Mouse (Mus musculus) megakaryocyte-erythroid progenitor cell, adult 5-6 weeks (primary cell): Measurements from ENCODE around the gene Tada2b. TPM values are rescaled to one million over a fixed set of nuclear protein-coding genes. Genes with fewer than 3 reads are reported as not detected.

Experiments used
- ATAC-seq: replicated peaks from 2 replicates; pipeline ENCODE4 v1.8.0; 2016; ENCODE audit warnings: mild to moderate bottlenecking, inconsistent platforms; ENCODE audit not compliant: severe bottlenecking, poor library complexity, low FRiP score, low TSS enrichment
- total RNA-seq, 2 experiments: library from RNA; stranded (forward) in 1 of 2; stranded (reverse) in 1 of 2; fragments of 200-1000, 215-1000 nt in 1 of 2; fragments of >200 nt in 1 of 2; fragmentation: Nextera tagmentation in 1 of 2; gene quantifications; 2 replicates each; pipeline ENCODE4 v1.2.3; 2014 to 2017

Tada2b gene
- total RNA-seq (2014; fragmentation: Nextera tagmentation) = 13.6 and 17.9 TPM in 2 replicates
- total RNA-seq (2017) = 17.4 and 20.9 TPM in 2 replicates

DNA sequence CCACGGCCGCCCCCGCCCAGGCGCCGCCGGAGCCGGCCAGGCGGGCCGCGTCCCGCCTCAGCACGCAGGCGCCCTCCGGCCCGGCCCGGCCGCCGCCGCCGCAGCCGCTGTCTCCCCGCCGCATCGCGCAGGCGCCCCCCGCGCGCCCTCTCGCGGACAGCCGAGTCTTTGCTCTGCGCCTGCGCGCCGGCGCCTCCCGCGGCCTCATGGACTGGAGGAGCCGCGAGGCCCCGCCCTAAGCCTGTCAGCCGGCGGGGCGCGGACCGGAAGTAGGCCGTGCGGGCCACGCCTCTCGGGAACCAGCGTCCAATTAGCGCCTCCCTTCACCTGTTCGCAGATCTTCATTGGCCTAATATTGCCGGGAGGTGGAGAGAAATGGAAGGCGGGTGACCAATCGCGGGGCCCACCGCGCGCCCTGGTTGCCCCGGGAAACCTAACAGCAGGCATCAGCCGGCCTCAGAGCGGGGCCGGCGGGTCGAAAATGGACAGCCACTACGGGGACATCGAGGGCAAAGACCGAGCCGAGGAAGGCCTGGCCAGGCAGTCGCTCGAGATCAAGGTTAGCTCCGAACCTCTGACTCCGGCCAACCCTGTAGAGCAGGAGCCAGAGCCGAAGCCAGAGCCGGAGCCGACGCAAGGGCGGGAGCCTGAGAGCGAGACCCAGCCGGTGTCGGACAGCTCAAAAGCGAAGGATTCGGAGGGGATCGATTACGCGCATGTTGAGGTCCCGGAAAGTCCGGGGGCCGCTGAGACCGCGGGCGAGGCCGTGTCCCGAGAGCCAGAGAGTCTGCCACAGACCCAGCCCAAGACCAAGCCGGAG is at the start of gene Tada2b, which contains the start of gene Ccdc96:
TSS of gene Tada2b (minus strand) at position 115 of the 820 bp plus-strand sequence.
TSS of gene Ccdc96 (plus strand) at position 418 of the 820 bp plus-strand sequence.
- ATAC-seq = peak; percentile 93

GRCm38 (mm10) chr5:36530129-36530751 is 46.2 kb upstream of the Tada2b start:
- peak; percentile 90 for ATAC-seq

DNA sequence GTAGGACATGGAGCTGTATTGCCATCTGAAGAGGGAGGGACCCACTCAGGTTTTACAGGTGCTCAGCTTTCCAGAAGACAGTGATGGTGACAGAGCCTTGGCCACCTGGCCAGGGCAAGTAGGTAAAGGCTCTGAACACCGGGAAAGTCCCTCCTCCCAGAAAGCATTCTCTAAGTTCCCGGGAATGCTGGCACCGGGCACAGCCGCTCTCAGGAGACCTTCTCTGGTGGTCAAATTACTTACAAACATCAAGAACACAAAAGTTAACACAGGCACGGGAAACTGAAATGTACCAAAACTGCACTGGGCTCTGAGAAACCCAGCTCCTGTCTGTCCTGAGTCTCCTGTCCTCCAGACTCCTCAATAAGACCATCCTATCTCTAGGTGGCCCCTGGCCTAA is 45.6 kb upstream of the Tada2b start:
- ATAC-seq = no peak

DNA sequence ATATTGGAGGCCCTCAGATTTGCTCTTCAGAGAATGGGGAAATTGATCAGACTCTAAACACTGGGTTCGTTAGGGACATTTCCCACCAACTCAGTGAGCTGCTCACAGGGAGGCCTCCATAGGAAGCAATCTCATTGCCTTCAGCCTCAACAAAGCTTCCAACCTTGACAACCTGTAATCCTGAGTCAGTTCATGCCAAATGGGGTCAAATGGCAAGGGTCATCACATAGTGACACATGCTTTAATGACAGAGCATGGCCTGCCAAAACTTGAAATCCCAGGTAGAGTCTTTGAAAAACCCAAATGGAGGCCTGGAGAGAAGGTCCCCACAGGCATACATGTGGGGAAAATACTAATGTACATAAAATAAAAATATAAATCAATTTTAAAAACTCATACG is 42.8 kb upstream of the Tada2b start:
- ATAC-seq = no peak

DNA sequence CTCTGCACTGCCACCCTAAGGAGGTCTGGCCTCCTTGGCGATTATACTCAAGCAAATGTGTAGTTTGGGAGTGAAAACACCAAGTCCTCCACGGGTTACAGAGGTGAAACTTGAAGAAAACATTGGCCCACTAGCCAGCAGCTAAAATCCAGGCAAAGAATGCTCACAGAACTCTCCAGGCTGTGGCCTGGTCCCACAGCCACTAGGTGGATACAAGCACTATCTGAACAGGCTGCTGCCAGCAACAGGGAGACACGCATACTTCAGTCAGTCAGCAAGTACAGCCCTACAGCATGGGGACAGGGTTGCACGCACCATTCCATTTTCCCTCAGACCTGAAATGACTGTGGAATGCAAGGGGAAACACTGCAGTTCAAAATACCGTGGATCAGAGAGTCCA is 42.2 kb upstream of the Tada2b start:
- no peak for ATAC-seq

- ATAC-seq = no peak
These were observed 41.1 kb upstream of the Tada2b start for GRCm38 (mm10) chr5:36525216-36525615.

DNA sequence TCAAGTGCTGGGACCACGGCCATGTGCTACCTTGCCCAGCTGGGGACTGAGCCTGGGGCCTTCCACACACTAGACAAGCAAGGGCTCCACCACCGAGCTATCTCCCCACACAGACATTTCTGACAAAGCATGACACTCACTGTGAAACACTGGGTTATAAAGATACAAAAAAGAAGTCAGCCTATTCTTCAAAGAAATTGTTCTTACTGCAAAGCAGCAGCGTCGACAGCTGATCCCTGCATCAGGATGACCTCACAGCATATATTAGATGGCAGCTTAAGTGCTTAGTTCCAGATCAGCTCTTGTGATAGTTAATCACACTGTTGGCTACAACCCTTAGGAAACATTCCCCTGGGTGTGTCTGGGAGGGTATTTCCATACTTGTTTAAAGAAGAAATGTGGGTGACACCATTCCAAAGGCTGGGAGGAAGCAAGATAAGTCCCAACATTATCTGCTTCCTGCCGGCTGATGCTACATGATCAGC is 39.2 kb upstream of the Tada2b start:
- peak; percentile 86 for ATAC-seq

DNA sequence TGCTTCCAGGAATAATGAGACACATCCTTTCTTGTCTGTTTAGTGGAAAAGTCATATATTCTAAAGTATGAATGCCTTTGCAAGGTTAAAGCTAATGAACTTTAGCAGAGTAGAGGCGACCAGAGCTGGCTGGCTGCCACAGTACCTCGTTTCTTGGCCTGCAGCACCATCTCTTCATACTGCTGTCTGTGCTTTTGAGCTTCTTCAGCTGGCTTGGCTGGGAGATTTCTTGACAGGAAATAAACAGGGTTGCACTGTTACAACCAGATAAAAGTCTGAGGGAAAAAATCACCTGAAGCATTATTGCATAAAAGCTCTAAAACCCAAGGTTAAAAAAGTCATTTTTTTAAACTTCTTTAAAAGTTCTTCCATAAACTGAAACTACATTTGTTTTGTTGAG is 38.7 kb upstream of the Tada2b start:
- peak; percentile 55 for ATAC-seq

DNA sequence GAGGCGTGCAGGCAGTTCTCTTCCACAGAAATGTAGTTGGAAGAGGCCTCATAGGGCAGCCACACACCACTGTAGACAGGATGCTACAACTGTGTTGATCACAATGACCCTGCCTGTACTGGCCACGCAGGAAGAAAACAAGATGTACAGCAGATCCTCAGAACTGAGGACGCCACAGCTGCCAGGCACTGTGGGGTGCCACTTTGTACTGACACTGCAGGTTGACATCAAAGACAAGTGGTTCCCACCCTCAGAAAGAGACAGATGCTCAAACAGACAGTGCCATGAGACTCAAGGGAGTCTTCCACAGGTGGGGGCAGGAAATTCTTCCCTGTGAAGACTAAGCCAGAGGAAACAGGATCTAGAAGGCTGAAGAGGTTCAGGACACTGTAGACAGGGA is 35.7 kb upstream of the Tada2b start:
- no peak for ATAC-seq

- ATAC-seq = no peak
These were observed 33.5 kb upstream of the Tada2b start for GRCm38 (mm10) chr5:36517596-36517995.

DNA sequence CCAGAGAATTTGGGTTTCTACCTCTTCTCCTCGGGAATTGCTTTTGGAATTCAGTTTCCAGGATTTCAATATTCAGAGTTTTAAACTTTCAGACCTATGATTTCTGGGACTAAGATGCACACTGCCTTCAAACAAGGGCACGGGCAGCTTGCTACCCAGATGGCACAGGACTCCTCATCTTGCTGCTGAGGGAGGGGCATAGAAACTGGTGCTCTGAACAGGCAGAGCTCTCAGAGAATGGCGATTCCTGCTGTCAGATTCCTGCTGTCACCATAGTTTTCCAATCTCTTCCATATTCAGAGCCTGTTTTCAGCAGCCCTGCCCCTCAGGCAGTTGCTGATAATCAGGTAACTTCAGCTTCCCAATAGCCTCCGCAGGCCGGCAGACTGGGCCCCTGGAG is 31.5 kb upstream of the Tada2b start:
- no peak for ATAC-seq

DNA sequence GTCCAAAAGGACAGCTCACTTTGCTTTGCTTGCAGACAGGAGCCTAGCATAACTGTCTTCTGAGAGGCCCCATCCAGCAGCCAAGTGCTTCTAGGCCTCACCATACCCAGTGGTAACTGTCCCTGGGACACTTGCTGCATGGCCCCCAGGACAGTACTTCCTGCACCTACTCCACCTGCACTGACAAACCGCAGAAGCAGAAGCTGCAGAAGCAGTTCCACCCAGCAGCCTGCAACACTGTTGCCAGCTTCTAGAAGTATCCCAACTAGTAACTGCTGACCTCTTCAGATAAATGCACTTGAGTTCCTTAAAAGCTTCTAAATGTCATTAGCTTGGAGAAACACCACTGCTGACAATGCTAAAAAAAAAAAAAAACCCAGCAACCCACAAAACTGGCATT is 31.0 kb upstream of the Tada2b start:
- no peak for ATAC-seq

DNA sequence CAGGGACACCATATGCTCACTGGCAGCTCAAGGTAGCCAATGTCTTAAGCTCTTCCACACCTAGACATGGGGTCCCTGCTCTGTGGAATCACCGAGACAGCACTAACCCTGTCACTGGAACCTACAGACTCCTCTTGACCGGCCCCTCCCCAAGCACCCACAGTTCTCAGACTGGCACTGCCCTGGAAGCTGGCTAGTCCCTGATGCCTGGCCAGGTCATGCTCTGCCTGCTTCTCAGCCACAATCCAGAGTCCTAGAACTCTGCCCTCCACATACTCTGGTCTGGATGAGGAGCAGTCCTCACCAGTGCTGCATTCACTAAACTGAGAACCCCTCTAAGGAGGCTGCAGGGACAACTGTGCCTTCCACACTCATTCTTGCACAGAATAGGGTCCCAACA is 26.9 kb upstream of the Tada2b start:
- ATAC-seq = no peak

DNA sequence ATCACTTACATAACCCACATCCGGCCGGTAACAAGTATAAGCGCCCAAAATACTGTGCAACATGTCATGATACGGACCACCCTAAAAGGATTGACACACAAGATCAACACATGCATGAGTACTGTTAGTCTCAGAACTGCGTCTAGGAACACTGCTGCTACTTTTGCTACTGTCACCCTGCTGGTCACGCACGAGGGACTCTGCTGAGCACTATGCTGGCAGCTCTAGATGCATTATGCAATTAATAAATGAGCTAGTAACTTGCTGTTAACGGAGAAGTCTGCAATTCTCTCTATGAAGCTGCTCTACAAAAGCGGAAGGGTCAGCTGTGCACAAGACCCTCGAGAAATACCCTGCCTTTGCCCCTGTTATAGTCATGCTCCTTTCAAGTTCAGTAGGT is 24.3 kb upstream of the Tada2b start:
- ATAC-seq = no peak

DNA sequence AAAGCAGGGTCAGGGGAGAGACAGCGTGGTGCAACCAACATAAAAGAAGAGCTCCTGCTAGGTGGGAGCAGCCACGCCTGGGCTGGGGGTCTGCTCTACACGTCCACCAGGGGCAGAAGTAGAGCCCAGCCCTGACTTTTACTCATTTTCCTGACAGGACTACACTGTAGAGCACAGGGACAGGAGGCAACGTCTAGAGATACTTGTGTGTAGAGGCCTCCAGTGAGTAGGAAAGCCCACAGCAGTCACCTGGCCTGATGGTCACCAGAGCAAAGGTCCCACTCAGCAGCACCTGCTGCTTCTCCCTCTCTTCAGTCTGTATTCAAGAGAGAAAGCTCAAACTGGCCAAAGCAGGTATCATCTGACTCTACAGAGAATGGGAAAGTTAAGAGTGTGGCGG is 21.6 kb upstream of the Tada2b start:
- no peak for ATAC-seq

DNA sequence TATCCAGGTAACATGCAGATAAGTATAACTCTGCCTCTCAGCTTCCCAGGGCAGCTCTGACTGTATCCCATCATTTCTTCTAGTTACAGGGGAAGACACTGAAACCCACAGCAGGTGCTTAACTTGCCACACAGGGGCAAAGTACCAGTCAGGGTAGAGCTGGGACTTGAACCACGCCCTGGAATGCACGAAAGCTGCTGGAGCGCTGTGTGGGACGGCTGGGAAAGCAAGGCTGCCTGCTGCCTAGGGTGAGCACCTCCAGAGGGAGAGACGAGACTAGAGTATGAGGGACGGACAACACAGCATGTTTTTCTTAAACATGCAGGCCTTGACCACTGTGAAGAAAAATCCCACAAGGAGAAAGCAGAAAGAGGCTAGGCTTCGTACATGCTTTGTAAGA is 21.1 kb upstream of the Tada2b start:
- no peak for ATAC-seq

- no peak for ATAC-seq
These were observed 10.6 kb upstream of the Tada2b start for GRCm38 (mm10) chr5:36494709-36495108.

GRCm38 (mm10) chr5:36493919-36494318 is 9.8 kb upstream of the Tada2b start:
- ATAC-seq = no peak

DNA sequence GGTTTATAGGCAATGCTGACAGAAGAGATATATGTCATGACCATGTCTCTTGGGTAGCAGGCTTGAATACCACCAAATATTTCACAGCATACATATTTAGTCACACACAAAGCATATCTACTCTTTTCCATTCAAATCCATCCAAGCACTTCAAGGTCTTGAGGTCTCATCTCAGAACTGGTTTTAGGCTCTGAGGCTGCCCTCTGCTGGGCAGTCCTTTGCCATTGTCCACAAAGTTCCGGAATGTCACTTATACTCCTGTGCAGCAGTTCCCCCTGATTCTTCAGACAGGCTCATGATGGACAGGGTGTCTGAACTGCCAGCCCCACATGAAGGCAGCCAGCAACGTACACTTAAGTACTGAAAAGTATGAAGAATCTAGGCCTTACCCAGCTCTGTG is 5.1 kb upstream of the Tada2b start:
- ATAC-seq = no peak

GRCm38 (mm10) chr5:36485306-36485705 is 1.2 kb upstream of the Tada2b start:
- no peak for ATAC-seq
